Mouse (Mus musculus): Measurements from ENCODE around the gene Tulp1.

GRCm38 (mm10) chr17:28328946-28329345 is 36.1 kb downstream of the Tulp1 start:
- no peak for TF ChIP-seq CTCF (IDR thresholded peaks at IDR 0.05; ENCODE audit: borderline replicate concordance, insufficient read depth, low read length)
- no peak; the same call in 1 of the 2 replicates for TF ChIP-seq POLR2A (IDR thresholded peaks at IDR 0.05; ENCODE audit: low read depth, low read length)

Data from embryonic fibroblast, embryonic 13.5 days (primary cell).